Mouse (Mus musculus) heart, embryonic 13.5 days (tissue): ENCODE data around the gene Ust. TPM values are rescaled to one million over a fixed set of nuclear protein-coding genes. Genes with fewer than 3 reads are reported as not detected.

Experiments
- ATAC-seq: fragments of 200-750 bp; cut with Nextera tagmentation; 2 replicates; pipeline ENCODE4 v1.8.0; 2017; ENCODE audit warnings: moderate TSS enrichment; ENCODE audit not compliant: insufficient number of reproducible peaks, low FRiP score, low TSS enrichment; ENCODE audit errors: extremely low read depth
- H3K27ac ChIP-seq: fragments of 300-500 bp; sonication (generic); replicated peaks from 2 replicates; pipeline ENCODE4 v1.5.1; 2015; ENCODE audit warnings: moderate library complexity, mild to moderate bottlenecking, inconsistent platforms
- H3K27me3 ChIP-seq: fragments of 300-500 bp; sonication (generic); replicated peaks from 2 replicates; pipeline ENCODE4 v1.6.1; 2015; ENCODE audit warnings: mild to moderate bottlenecking, inconsistent platforms
- H3K36me3 ChIP-seq: fragments of 300-500 bp; sonication (generic); 2 replicates; pipeline ENCODE4 v1.6.1; 2015; ENCODE audit warnings: mild to moderate bottlenecking, inconsistent platforms
- H3K4me1 ChIP-seq: fragments of 300-500 bp; sonication (generic); 2 replicates; pipeline ENCODE4 v1.6.1; 2015; ENCODE audit warnings: inconsistent platforms
- H3K4me2 ChIP-seq: fragments of 300-500 bp; sonication (generic); 2 replicates; pipeline ENCODE4 v1.6.1; 2015; ENCODE audit warnings: inconsistent platforms, mild to moderate bottlenecking, moderate library complexity
- H3K4me3 ChIP-seq: fragments of 300-500 bp; sonication (generic); 2 replicates; pipeline ENCODE4 v1.5.1; 2015; ENCODE audit warnings: moderate library complexity, mild to moderate bottlenecking, inconsistent platforms
- H3K9ac ChIP-seq: fragments of 300-500 bp; sonication (generic); 2 replicates; pipeline ENCODE4 v1.6.1; 2015; ENCODE audit warnings: inconsistent platforms, mild to moderate bottlenecking, moderate library complexity
- H3K9me3 ChIP-seq: fragments of 300-500 bp; sonication (generic); 2 replicates; pipeline ENCODE4 v1.6.1; 2016; ENCODE audit warnings: inconsistent platforms
- WGBS: fragments of 180-500 bp; shearing (Covaris S2); methylation state at CpG from one replicate; pipeline ENCODE4 v1.1.7; 2015; ENCODE audit warnings: mixed read lengths; 5-methylcytosine and 5-hydroxymethylcytosine counted together
- polyA plus RNA-seq: library from polyadenylated mRNA; unstranded; fragments of >200 nt; fragmentation: Nextera tagmentation; extraction: Ambion mirVana; gene quantifications from 2 replicates; pipeline ENCODE4 v1.2.1, GENCODE M21; 2015

The Ust gene
- polyA plus RNA-seq, 1 experiment from 2014 or later: 1.8 TPM

DNA sequence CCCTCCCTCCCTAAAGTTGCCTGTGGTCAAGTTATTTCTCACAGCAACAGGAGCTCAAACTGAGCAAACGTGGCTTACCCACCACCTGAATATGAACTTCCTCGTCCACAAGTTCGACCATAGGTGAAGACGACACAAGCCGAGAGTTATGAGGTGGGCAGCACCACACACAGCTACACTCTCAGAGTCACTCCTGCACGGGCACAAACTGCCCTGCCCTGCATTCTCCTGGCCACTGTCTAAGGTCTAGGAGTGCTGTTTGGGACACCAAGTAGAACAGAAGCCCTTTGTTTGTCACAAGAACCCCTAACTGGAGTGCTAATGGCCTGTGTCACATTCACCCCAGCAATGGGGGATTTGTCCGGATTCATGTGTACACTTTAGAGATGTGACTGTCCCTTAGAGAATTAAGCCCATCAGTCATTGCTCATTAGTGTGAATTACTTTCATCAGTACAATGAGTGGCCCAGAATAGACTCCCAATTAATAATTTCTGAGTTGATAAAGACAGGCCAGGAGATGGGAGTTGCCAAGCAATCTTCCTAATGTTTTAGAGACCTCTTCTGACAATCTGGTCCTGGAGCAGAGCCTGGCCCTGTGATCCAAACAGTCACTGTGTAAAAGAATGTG is 2.3 kb upstream of the Ust start:
- Histone ChIP-seq H3K27me3 (peaks cover 43% of the 10 kb centered on the region), H3K9ac (no peak overlapping the region), H3K4me1 (peaks cover 13% of the 10 kb centered on the region), H3K27ac (no peak overlapping the region), H3K36me3 (no peaks in the 10 kb centered on the region), H3K4me3 (no peak overlapping the region), H3K4me2 (no peak overlapping the region), H3K9me3 (no peaks in the 10 kb centered on the region)
- 76% methylated on average over 7 of the region's 7 CpGs for WGBS
- ATAC-seq: no peak

DNA sequence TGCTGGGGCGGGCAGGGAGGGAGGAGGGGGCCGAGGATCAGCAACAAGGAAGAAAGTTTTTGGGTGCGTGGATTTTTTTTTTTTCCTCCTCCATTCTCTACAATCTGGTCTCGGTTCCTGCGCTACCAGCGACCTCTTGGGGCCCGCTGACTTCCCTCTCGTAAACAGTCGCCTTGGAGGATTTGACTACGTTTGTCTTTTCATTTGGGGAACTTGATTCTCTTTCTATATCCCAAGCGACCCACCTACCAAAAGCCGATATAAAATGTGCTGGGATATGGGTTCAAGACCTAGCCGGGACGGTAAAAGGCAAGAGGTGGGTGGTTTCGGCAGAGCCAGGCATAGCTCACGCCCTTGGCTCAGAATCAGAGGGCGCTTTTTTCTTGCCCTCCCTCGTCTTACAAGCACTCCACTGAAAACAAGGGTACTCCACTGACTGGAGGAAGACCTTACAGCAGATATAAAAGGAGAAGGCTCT is 428 bp upstream of the Ust start:
- ATAC-seq: no peak

GRCm38 (mm10) chr10:8517591-8518140 is 959 bp downstream of the Ust start:
- Histone ChIP-seq H3K36me3 (no peaks in the 10 kb centered on the region), H3K4me3 (peak overlapping the region; percentile 84), H3K9me3 (no peaks in the 10 kb centered on the region), H3K27me3 (peaks cover 49% of the 10 kb centered on the region), H3K9ac (peak overlapping the region; percentile 86), H3K4me2 (peak overlapping the region; percentile 92), H3K27ac (no peak overlapping the region), H3K4me1 (peaks cover 13% of the 10 kb centered on the region)
- ATAC-seq: no peak
- under 1% methylated on average over 26 of the region's 26 CpGs for WGBS

More for the DNA sequence above, 428 bp upstream of the Ust start:
- no peaks in the 10 kb centered on the region for H3K36me3 ChIP-seq
- H3K4me3 ChIP-seq: peak overlapping the region; percentile 84
- peaks cover 13% of the 10 kb centered on the region for H3K4me1 ChIP-seq
- H3K4me2 ChIP-seq: peak overlapping the region; percentile 92
- H3K27ac ChIP-seq: 0 out of 2 replicates have a peak overlapping the region, but pooled peaks have one; percentile 48
- H3K9me3 ChIP-seq: no peaks in the 10 kb centered on the region
- WGBS: under 1% methylated on average over 18 of the region's 18 CpGs
- H3K9ac ChIP-seq: peak overlapping the region; percentile 86
- peaks cover 49% of the 10 kb centered on the region for H3K27me3 ChIP-seq

- no peaks in the 10 kb centered on the region for H3K9me3 ChIP-seq
- H3K36me3 ChIP-seq: no peaks in the 10 kb centered on the region
- peak overlapping the region; percentile 84 for H3K4me3 ChIP-seq
- no peak overlapping the region for H3K27ac ChIP-seq
- WGBS: 21% methylated on average over 9 of the region's 9 CpGs
- no peak for ATAC-seq
- peaks cover 49% of the 10 kb centered on the region for H3K27me3 ChIP-seq
- H3K9ac ChIP-seq: no peak overlapping the region
- H3K4me2 ChIP-seq: peak overlapping the region; percentile 92
- H3K4me1 ChIP-seq: peaks cover 13% of the 10 kb centered on the region
Observed at GRCm38 (mm10) chr10:8516916-8517524, 1.6 kb downstream of the Ust start.

DNA sequence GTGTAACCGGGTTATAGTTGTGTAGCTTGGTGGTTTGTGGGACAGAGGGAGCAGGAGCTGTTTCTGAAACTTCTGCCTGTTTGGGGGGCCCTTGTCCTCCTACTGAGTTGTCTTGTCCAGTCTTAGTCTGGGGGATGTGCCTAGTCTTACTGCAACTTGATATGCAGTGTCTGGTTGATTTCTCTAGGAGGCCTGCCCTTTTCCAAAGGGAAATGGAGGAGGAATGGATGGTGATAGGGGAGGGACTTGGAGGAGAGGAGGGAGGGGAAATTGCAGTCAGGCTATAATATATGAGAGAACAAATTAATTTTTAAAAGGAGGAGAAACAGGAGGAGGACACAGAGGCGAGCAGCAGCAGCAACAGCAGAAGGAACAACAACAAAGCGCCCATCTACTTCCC is 4.9 kb downstream of the Ust start:
- Histone ChIP-seq H3K4me1 (peaks cover 13% of the 10 kb centered on the region), H3K36me3 (no peaks in the 10 kb centered on the region), H3K4me3 (no peak overlapping the region), H3K9ac (no peak overlapping the region), H3K4me2 (no peak overlapping the region), H3K9me3 (no peaks in the 10 kb centered on the region), H3K27me3 (peaks cover 29% of the 10 kb centered on the region), H3K27ac (no peak overlapping the region)
- 83% methylated on average over 3 of the region's 3 CpGs for WGBS
- ATAC-seq: no peak

GRCm38 (mm10) chr10:8512222-8512621 is 6.4 kb downstream of the Ust start:
- H3K4me1 ChIP-seq: 0 out of 2 replicates have a peak, but pooled peaks cover 4% of the 10 kb centered on the region
- H3K4me3 ChIP-seq: no peak overlapping the region
- no peaks in the 10 kb centered on the region for H3K36me3 ChIP-seq
- 81% methylated on average over 6 of the region's 6 CpGs for WGBS
- no peak overlapping the region for H3K9ac ChIP-seq
- ATAC-seq: no peak
- no peak overlapping the region for H3K27ac ChIP-seq
- H3K9me3 ChIP-seq: no peaks in the 10 kb centered on the region
- peaks cover 19% of the 10 kb centered on the region for H3K27me3 ChIP-seq
- no peak overlapping the region for H3K4me2 ChIP-seq

GRCm38 (mm10) chr10:8511760-8512159 is 6.9 kb downstream of the Ust start:
- Histone ChIP-seq H3K4me3 (no peak overlapping the region), H3K36me3 (no peaks in the 10 kb centered on the region), H3K4me1 (no peaks in the 10 kb centered on the region), H3K27me3 (peaks cover 14% of the 10 kb centered on the region), H3K9ac (no peak overlapping the region), H3K9me3 (no peaks in the 10 kb centered on the region), H3K27ac (no peak overlapping the region), H3K4me2 (no peak overlapping the region)
- WGBS: 67% methylated on average over 8 of the region's 8 CpGs
- no peak for ATAC-seq

GRCm38 (mm10) chr10:8506247-8506573 is 12.4 kb downstream of the Ust start:
- Histone ChIP-seq H3K9ac (no peak overlapping the region), H3K27ac (no peak overlapping the region), H3K4me1 (peaks cover 19% of the 10 kb centered on the region), H3K4me3 (no peak overlapping the region), H3K36me3 (no peaks in the 10 kb centered on the region; the same call in 1 of the 2 replicates), H3K9me3 (no peaks in the 10 kb centered on the region), H3K27me3 (no peaks in the 10 kb centered on the region), H3K4me2 (no peak overlapping the region)
- no peak for ATAC-seq
- 55% methylated on average over 3 of the region's 3 CpGs for WGBS

GRCm38 (mm10) chr10:8505346-8506246 is 13.0 kb downstream of the Ust start:
- Histone ChIP-seq H3K36me3 (no peaks in the 10 kb centered on the region; the same call in 1 of the 2 replicates), H3K27ac (no peak overlapping the region), H3K27me3 (no peaks in the 10 kb centered on the region), H3K9me3 (no peaks in the 10 kb centered on the region), H3K4me2 (peak overlapping the region; percentile 25), H3K4me1 (peaks cover 23% of the 10 kb centered on the region), H3K9ac (no peak overlapping the region), H3K4me3 (no peak overlapping the region)
- ATAC-seq: no peak
- WGBS: 37% methylated on average over 13 of the region's 13 CpGs

DNA sequence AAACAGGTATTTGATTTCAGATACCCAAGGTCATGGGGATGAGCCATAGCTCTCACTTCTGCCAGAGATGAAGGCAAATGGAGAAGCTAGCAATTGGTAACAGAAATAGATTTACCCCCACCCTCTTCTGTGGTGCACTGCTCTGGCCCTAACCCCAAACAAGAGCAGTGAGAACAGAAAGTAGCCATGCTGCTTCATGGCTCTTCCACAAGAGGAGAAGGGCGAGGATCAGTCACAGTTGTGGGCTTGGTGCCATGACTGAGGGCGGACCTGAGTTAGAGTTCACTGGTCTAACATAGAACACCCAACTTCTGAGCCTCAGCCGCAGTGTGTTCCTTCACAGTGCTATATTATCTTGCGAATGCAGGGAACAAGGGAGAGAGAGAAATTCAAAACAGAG is 13.8 kb downstream of the Ust start:
- H3K4me3 ChIP-seq: no peak overlapping the region
- H3K4me1 ChIP-seq: peaks cover 26% of the 10 kb centered on the region
- no peak overlapping the region for H3K4me2 ChIP-seq
- 73% methylated on average over 4 of the region's 4 CpGs for WGBS
- H3K9me3 ChIP-seq: no peaks in the 10 kb centered on the region
- no peak for ATAC-seq
- H3K27ac ChIP-seq: no peak overlapping the region
- H3K36me3 ChIP-seq: no peaks in the 10 kb centered on the region; the same call in 1 of the 2 replicates
- H3K9ac ChIP-seq: no peak overlapping the region
- no peaks in the 10 kb centered on the region for H3K27me3 ChIP-seq
